Mouse (Mus musculus) heart, embryonic 11.5 days (tissue): Measurements from ENCODE around the gene Jpt1. TPM values are rescaled to one million over a fixed set of nuclear protein-coding genes. Genes with fewer than 3 reads are reported as not detected.
"Not testable (repeated sequence)": the region's sequence is repeated elsewhere in the genome, so short reads cannot be mapped to it uniquely, and the experiment has no call there.

Source experiments
- ATAC-seq: fragments of 200-750 bp; cut with Nextera tagmentation; replicated peaks from 2 replicates; pipeline ENCODE4 v1.8.0; 2017; ENCODE audit warnings: moderate library complexity; ENCODE audit not compliant: insufficient number of reproducible peaks, low FRiP score, low TSS enrichment
- H3K27ac ChIP-seq: fragments of 300-500 bp; sonication (generic); 2 replicates; pipeline ENCODE4 v1.5.1; 2014; ENCODE audit warnings: mild to moderate bottlenecking, low read depth, low read length
- H3K27me3 ChIP-seq: fragments of 300-500 bp; sonication (generic); 2 replicates; pipeline ENCODE4 v1.6.1; 2014; ENCODE audit warnings: mild to moderate bottlenecking, low read length, mixed read lengths; ENCODE audit not compliant: control insufficient read depth, insufficient read depth
- H3K36me3 ChIP-seq: fragments of 300-500 bp; sonication (generic); 2 replicates; pipeline ENCODE4 v1.6.1; 2014; ENCODE audit warnings: mild to moderate bottlenecking, low read length, moderate library complexity, mixed read lengths; ENCODE audit not compliant: control insufficient read depth, insufficient read depth
- H3K4me1 ChIP-seq: fragments of 300-500 bp; sonication (generic); 2 replicates; pipeline ENCODE4 v1.6.1; 2014; ENCODE audit warnings: low read length; ENCODE audit not compliant: control insufficient read depth, insufficient read depth
- H3K4me2 ChIP-seq: fragments of 300-500 bp; sonication (generic); 2 replicates; pipeline ENCODE4 v1.6.1; 2014; ENCODE audit warnings: mild to moderate bottlenecking, moderate library complexity
- H3K4me3 ChIP-seq: fragments of 300-500 bp; sonication (generic); 2 replicates; pipeline ENCODE4 v1.5.1; 2014; ENCODE audit warnings: low read depth, low read length
- H3K9ac ChIP-seq: fragments of 300-500 bp; sonication (generic); 2 replicates; pipeline ENCODE4 v1.6.1; 2014; ENCODE audit warnings: mild to moderate bottlenecking, low read depth, low read length, moderate library complexity
- H3K9me3 ChIP-seq: fragments of 300-500 bp; sonication (generic); replicated peaks from 2 replicates; pipeline ENCODE4 v1.6.1; 2016; ENCODE audit warnings: low read length; ENCODE audit not compliant: control insufficient read depth
- WGBS: fragments of 180-500 bp; shearing (Covaris S2); extraction: QIAGEN DNeasy Blood & Tissue Kit; methylation state at CpG from one replicate; pipeline ENCODE4 v1.1.7; 2014; ENCODE audit not compliant: insufficient replicate concordance; 5-methylcytosine and 5-hydroxymethylcytosine counted together
- polyA plus RNA-seq: library from polyadenylated mRNA; unstranded; fragments of >200 nt; fragmentation: Nextera tagmentation; extraction: Ambion mirVana; gene quantifications from 2 replicates; pipeline ENCODE4 v1.2.1, GENCODE M21; 2014

Gene Jpt1
- polyA plus RNA-seq, 1 experiment from 2014 or later: 457 TPM

DNA sequence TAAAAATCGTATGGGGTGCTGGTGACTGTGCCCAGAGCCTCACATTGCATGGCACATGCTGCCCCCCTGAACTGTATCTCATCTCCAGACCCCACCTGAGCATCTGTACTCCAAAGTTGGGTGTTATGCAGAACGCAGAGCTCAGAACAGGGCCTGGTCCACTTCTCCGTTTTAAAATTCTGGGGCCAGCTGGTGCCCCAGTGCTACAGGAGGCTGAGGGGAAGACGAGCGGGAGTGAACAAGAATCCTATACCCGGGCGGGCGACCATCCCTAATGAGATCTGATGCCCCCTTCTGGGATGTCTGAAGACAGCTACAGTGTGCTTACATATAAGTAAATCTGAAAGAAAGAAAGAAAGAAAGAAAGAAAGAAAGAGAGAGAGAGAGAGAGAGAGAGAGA is 53.2 kb downstream of the Jpt1 start:
- Histone ChIP-seq H3K9ac (no peak overlapping the region), H3K9me3 (no peaks in the 10 kb centered on the region), H3K4me3 (no peak overlapping the region), H3K27me3 (no peaks in the 10 kb centered on the region), H3K36me3 (no peaks in the 10 kb centered on the region), H3K4me1 (peaks cover 9% of the 10 kb centered on the region), H3K27ac (no peak overlapping the region), H3K4me2 (no peak overlapping the region)
- ATAC-seq: no peak
- whole genome bisulfite sequencing: 23% methylated on average over 8 of the region's 8 CpGs

DNA sequence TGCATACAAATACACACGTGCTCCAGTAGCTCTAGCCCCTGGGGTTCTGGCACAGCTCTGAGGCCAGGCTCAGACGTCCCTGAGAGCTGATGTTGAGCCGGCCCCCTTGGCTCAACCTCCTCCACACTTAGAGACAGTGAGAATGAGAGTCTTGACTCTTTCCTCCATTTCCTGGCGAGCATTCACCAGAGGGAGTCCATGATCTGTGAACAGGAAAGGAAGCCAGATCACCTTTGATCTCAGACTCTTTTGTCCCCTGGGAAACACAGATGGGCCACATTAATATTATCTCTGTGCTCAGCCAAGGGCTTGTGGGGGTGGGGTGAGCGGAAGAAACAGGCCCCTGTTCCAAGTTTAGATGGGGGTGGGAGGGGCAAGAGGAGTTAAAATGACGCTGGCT is 56.8 kb downstream of the Jpt1 start:
- no peak overlapping the region for H3K4me3 ChIP-seq
- H3K9ac ChIP-seq: no peak overlapping the region
- H3K4me1 ChIP-seq: 0 out of 2 replicates have a peak, but pooled peaks cover 5% of the 10 kb centered on the region
- H3K9me3 ChIP-seq: no peaks in the 10 kb centered on the region
- no peak overlapping the region for H3K27ac ChIP-seq
- 24% methylated on average over 6 of the region's 6 CpGs for WGBS
- no peaks in the 10 kb centered on the region for H3K27me3 ChIP-seq
- no peak; the same call in 1 of the 2 replicates for ATAC-seq
- H3K4me2 ChIP-seq: no peak overlapping the region
- no peaks in the 10 kb centered on the region for H3K36me3 ChIP-seq

DNA sequence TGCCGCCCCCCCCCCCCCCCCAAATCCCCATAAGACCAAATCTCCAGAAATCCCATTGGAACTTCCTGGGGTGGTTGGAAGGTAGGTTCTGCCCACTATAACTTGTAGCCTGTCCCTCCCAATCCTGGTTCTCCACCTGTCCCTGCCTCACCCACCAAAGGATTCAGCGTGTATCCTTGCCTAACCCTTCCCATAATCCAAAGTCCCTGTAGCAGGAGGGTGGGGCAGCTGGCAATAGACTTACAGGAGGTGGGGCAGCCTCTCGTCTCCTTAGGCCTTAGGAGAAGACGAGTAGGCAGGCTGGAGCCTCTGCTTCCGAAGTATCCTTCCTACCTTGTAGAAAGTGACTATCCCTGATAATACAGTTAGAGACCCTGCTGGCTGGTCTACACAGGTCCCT is 58.0 kb downstream of the Jpt1 start:
- Histone ChIP-seq H3K4me1 (0 out of 2 replicates have a peak, but pooled peaks cover 5% of the 10 kb centered on the region), H3K27me3 (no peaks in the 10 kb centered on the region), H3K4me3 (no peak overlapping the region), H3K27ac (no peak overlapping the region), H3K4me2 (no peak overlapping the region), H3K9ac (no peak overlapping the region), H3K9me3 (no peaks in the 10 kb centered on the region), H3K36me3 (no peaks in the 10 kb centered on the region)
- 78% methylated on average over 5 of the region's 5 CpGs for WGBS
- ATAC-seq: no peak

DNA sequence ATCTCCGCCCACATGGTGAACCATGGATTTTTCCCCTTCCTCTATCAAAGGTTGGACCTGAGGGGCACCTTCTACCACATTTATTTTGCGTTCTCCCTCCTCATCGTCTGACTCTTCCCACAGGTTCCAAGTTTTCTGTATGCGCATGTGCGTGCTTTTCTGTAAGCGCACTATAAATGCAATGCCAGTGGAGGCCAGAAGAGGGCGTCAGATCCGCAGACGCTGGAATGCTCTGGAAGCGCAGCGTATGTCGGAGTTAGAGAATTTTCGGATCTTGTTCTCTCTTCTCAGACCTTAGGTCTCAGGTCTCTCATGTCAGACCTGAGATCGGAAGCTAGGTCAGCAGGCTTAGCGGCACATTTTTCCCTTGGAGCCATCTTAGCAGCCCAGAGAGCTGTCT is 58.6 kb downstream of the Jpt1 start:
- no peak overlapping the region for H3K4me3 ChIP-seq
- no peaks in the 10 kb centered on the region for H3K9me3 ChIP-seq
- no peak overlapping the region for H3K9ac ChIP-seq
- no peak overlapping the region for H3K4me2 ChIP-seq
- ATAC-seq: no peak
- no peaks in the 10 kb centered on the region for H3K27me3 ChIP-seq
- H3K27ac ChIP-seq: no peak overlapping the region
- WGBS: 85% methylated on average over 15 of the region's 15 CpGs
- no peaks in the 10 kb centered on the region for H3K36me3 ChIP-seq
- H3K4me1 ChIP-seq: 0 out of 2 replicates have a peak, but pooled peaks cover 5% of the 10 kb centered on the region

DNA sequence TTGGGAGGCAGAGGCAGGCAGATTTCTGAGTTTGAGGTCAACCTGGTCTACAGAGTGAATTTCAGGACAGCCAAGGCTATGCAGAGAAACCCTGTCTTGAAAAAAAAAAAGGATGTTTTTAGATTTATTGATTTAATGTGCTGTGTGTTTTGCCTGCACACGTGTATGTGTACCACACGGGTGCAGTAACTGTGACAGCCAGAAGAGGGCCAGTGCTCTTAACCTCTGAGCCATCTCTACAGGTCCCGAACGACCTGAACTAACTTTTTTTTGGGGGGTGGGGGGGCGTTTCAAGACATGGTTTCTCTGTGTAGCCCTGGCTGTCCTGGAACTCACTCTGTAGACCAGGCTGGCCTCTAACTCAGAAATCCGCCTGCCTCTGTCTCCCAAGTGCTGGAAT is 59.4 kb downstream of the Jpt1 start:
- H3K27ac ChIP-seq, H3K36me3 ChIP-seq, H3K4me1 ChIP-seq, H3K9me3 ChIP-seq, H3K9ac ChIP-seq, ATAC-seq, H3K27me3 ChIP-seq, H3K4me3 ChIP-seq, H3K4me2 ChIP-seq: not testable (repeated sequence)
- WGBS: 80% methylated on average over 6 of the region's 6 CpGs

DNA sequence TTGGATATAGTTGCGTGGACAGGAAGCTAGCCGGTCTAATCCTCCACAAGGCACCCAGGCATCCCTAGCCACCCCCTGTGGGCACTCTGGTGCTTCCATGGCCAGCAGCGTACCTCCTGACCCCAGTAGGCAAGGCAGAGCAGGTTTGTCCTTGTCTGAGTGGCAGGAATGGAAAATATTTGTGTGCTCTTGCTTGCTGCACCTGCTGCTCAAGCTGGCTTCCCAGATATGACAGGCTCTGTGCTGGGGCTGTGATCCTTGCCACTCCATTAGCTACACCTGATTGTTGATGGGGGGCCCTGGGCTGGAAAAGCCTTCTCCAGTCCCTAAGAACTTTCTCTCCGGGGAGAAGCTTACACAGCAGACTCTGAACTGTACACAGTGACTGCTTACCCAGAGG is 60.9 kb downstream of the Jpt1 start:
- Histone ChIP-seq H3K9ac (no peak overlapping the region), H3K27ac (no peak overlapping the region), H3K27me3 (no peaks in the 10 kb centered on the region), H3K36me3 (no peaks in the 10 kb centered on the region), H3K9me3 (no peaks in the 10 kb centered on the region), H3K4me2 (no peak overlapping the region), H3K4me3 (no peak overlapping the region), H3K4me1 (0 out of 2 replicates have a peak, but pooled peaks cover 11% of the 10 kb centered on the region)
- no peak for ATAC-seq
- WGBS: 70% methylated on average over 4 of the region's 4 CpGs

DNA sequence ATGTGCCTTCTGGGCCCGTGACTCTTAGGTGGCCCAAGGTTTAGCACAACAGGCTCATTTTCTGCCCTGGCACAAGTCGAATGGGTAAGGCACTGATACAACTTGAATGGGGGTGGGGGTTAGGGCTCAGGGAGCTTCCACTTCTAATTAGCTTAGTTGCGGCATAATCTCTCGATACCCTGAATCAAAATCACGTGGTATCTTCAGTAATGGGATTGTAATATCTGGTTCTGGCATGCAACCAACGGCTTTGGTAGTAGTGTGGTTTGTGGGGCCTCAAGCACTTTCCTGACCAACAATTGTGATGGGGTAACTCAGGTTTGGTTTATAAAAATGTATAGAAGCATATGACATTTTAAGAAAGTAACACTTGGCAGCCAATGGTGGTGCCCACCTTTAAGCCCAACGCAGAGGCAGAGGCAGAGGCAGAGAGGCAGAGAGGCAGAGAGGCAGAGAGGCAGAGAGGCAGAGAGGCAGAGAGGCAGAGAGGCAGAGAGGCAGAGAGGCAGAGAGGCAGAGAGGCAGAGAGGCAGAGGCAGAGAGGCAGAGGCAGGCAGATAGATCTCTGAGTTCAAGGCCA is 61.8 kb downstream of the Jpt1 start:
- Histone ChIP-seq H3K27me3 (no peaks in the 10 kb centered on the region), H3K9ac (no peak overlapping the region), H3K4me1 (peaks cover 11% of the 10 kb centered on the region), H3K4me2 (no peak overlapping the region), H3K27ac (no peak overlapping the region), H3K36me3 (no peaks in the 10 kb centered on the region), H3K9me3 (no peaks in the 10 kb centered on the region), H3K4me3 (no peak overlapping the region)
- 79% methylated on average over 7 of the region's 7 CpGs for WGBS
- ATAC-seq: no peak

DNA sequence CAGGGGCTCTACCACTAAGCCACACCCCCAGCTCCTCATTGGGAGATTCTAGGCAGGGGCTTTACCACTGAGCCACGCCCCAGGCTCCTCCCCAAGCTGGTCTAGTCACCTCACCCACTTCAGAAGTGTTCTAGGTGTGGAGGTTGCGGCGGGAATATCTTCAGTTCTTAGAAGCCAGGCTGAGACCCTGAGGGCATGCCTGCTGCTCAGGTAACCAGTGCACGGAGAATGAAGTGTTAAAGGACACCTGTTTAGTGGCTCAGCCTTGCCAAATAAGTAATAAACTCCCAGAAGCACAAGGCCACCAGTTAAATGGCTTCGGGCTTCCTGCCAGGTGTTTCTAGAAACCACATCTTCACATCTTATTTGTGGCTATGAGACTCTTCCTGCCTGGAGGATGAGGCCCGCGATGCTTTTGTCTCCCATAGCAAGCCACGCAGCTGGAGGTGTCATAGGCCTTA is 62.4 kb downstream of the Jpt1 start:
- H3K4me3 ChIP-seq: no peak overlapping the region
- WGBS: 83% methylated on average over 8 of the region's 8 CpGs
- ATAC-seq: no peak

DNA sequence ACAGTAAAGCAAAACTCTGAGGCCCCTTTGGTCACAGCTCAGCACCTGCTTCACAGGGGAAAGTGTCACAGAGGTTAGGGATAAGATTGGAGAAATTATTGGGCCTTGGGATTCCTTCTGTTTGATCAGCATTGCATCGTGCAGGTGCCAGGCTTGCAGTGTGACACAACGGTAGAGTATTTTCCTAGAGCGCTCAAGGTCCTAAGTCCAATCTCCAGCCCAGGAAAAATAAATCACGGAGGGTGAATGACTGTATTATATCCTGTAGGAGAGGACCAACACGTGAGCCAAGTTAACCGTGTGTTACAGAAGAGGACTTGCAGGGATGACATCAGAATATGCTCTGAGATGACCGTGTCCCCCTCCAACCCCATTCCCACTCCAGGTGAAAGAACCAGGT is 64.0 kb downstream of the Jpt1 start:
- Histone ChIP-seq H3K36me3 (no peaks in the 10 kb centered on the region), H3K9me3 (no peaks in the 10 kb centered on the region), H3K27ac (no peak overlapping the region), H3K4me3 (no peak overlapping the region), H3K27me3 (no peaks in the 10 kb centered on the region), H3K9ac (no peak overlapping the region), H3K4me1 (peaks cover 23% of the 10 kb centered on the region), H3K4me2 (no peak overlapping the region)
- WGBS: 79% methylated on average over 7 of the region's 7 CpGs
- ATAC-seq: no peak

More for the DNA sequence above, 62.4 kb downstream of the Jpt1 start:
- H3K9me3 ChIP-seq: no peaks in the 10 kb centered on the region
- H3K4me2 ChIP-seq: no peak overlapping the region
- H3K9ac ChIP-seq: no peak overlapping the region
- peaks cover 16% of the 10 kb centered on the region for H3K4me1 ChIP-seq
- H3K36me3 ChIP-seq: no peaks in the 10 kb centered on the region
- H3K27ac ChIP-seq: no peak overlapping the region
- no peaks in the 10 kb centered on the region for H3K27me3 ChIP-seq
